Comparison of ENCODE assay signal across 8 mouse cellular contexts in genomic region chr8:11727651-11728481, GRCm38 (mm10). TPM values are rescaled to one million over a fixed set of nuclear protein-coding genes. Genes with fewer than 3 reads are reported as not detected.
DNase-seq lines count a peak whose midpoint lies in the region; ATAC-seq and TF ChIP-seq lines count a peak whose summit lies in the region.

TSS of gene Arhgef7 (plus strand) at chr8:11727721.

- no peaks in the 10 kb centered on the region for H3K9me3 ChIP-seq in intestine, embryonic 14.5 days (ENCODE audit: control insufficient read depth, low read length)
- no peaks in the 10 kb centered on the region for H3K9me3 ChIP-seq in megakaryocyte, embryonic 14.5 days

- H3K36me3 ChIP-seq in spleen, adult 2 months (ENCODE audit: control insufficient read depth, insufficient read depth, low read length): no peaks in the 10 kb centered on the region
- H3K36me3 ChIP-seq in intestine, embryonic 14.5 days (ENCODE audit: control insufficient read depth, insufficient read depth, low read length): no peaks in the 10 kb centered on the region
- no peaks in the 10 kb centered on the region for H3K36me3 ChIP-seq in megakaryocyte, embryonic 14.5 days (replicated peaks; ENCODE audit: low read length)

- H3K27ac ChIP-seq in spleen, adult 2 months (ENCODE audit: insufficient read depth, low read length): no peak within 1 kb of the TSS
- H3K27ac ChIP-seq in intestine, embryonic 14.5 days (ENCODE audit: low read depth): no peak within 1 kb of the TSS

- peak within 1 kb of the TSS; percentile 59 for H3K9ac ChIP-seq in intestine, embryonic 14.5 days (ENCODE audit: low read length)

- peak; percentile 80 for ATAC-seq in intestine, embryonic 14.5 days (replicated peaks; ENCODE audit: low FRiP score, low TSS enrichment, low read depth)

- no peak for TF ChIP-seq CTCF in spleen, adult 2 months (IDR thresholded peaks at IDR 0.05; ENCODE audit: extremely low read depth, insufficient read depth, insufficient read length, insufficient replicate concordance)

- no peak for DNase-seq in spleen, adult 2 months (ENCODE audit: low read depth in 1 of 2, low spot score in 2 of 2)
- DNase-seq in spleen, postnatal 10 days (ENCODE audit: low spot score in 2 of 2): no peak
- peak; percentile 81 for DNase-seq in embryo, embryonic 10.5 days (ENCODE audit: low spot score)
- peak; percentile 55 for DNase-seq in gastrocnemius, postnatal 25 days
- DNase-seq in intestine, embryonic 14.5 days (ENCODE audit: low spot score): peak; percentile 80
- peak; percentile 45 to 86 for DNase-seq in left cerebral cortex, adult 8-10 months (ENCODE audit: low spot score in 2 of 2)
- DNase-seq in right cerebral cortex, postnatal 4 days: peak; percentile 84

- TF ChIP-seq POLR2A in spleen, adult 2 months (IDR thresholded peaks at IDR 0.05; ENCODE audit: low read depth, low read length): no peak

- 1% methylated on average over 100 of the region's 127 CpGs for WGBS in spleen, adult 2 months
- under 1% methylated on average over 79 of the region's 127 CpGs for WGBS in intestine, embryonic 14.5 days

- H3K27me3 ChIP-seq in spleen, adult 2 months (ENCODE audit: control insufficient read depth, insufficient read depth, low read length): peaks cover 4% of the 10 kb centered on the region
- peaks cover 53% of the 10 kb centered on the region for H3K27me3 ChIP-seq in intestine, embryonic 14.5 days (replicated peaks; ENCODE audit: control insufficient read depth, insufficient read depth, low read length)
- H3K27me3 ChIP-seq in megakaryocyte, embryonic 14.5 days (replicated peaks): peaks cover 93% of the 10 kb centered on the region

- no peaks in the 10 kb centered on the region for H3K4me1 ChIP-seq in spleen, adult 2 months (ENCODE audit: control insufficient read depth, insufficient read depth, insufficient read length)
- H3K4me1 ChIP-seq in intestine, embryonic 14.5 days (replicated peaks; ENCODE audit: control insufficient read depth, insufficient read depth, low read length): no peaks in the 10 kb centered on the region; the same call in 1 of the 2 replicates
- H3K4me1 ChIP-seq in megakaryocyte, embryonic 14.5 days: peaks cover 15% of the 10 kb centered on the region

- no peak within 1 kb of the TSS for H3K4me3 ChIP-seq in spleen, adult 2 months (ENCODE audit: extremely low read depth, insufficient read depth, insufficient read length)
- H3K4me3 ChIP-seq in intestine, embryonic 14.5 days (ENCODE audit: low read depth, low read length): peak within 1 kb of the TSS; percentile 62
- peak within 1 kb of the TSS; percentile 80 for H3K4me3 ChIP-seq in megakaryocyte, embryonic 14.5 days (replicated peaks)

- peak within 1 kb of the TSS; percentile 93 for H3K4me2 ChIP-seq in intestine, embryonic 14.5 days (ENCODE audit: low read length)

RNA-seq across cellular contexts. Expression of gene Arhgef7, which starts in this region (rescaled TPM):
- 20.3 and 21.9 TPM in 2 replicates for polyA plus RNA-seq in spleen, adult 2 months (2012; rRNA removed)
- total RNA-seq in gastrocnemius, postnatal 25 days (2021): 10 to 100 TPM; 56.0 to 61.4 TPM
- polyA plus RNA-seq in intestine, embryonic 14.5 days (2014; fragmentation: Nextera tagmentation; extraction: Ambion mirVana): 33.9 and 34.4 TPM in 2 replicates
- total RNA-seq in left cerebral cortex, adult 8-10 months (2022): 100 to 1,000 TPM in 2 of 4 experiments, 10 to 100 TPM in 2; 98.8 to 109 (median 103) TPM
- 44.5 and 95.5 TPM in 2 replicates for polyA plus RNA-seq in megakaryocyte, embryonic 14.5 days (2012; ENCODE audit: insufficient read depth, low replicate concordance)

Comparison
In these comparisons a context has a peak if more than half of its experiments do, and no peak if none do; other contexts are left out.
1. DNase-seq: peak in embryo, embryonic 10.5 days (single experiment), gastrocnemius, postnatal 25 days (single experiment), intestine, embryonic 14.5 days (single experiment), left cerebral cortex, adult 8-10 months (2 of 2) and right cerebral cortex, postnatal 4 days (single experiment); none in spleen, adult 2 months (0 of 2) and spleen, postnatal 10 days (0 of 2).